Mouse (Mus musculus): ENCODE results near the gene Lrp6.
A peak's percentile ranks its signal among the peaks of the same experiment; 100 is the strongest.

DNA sequence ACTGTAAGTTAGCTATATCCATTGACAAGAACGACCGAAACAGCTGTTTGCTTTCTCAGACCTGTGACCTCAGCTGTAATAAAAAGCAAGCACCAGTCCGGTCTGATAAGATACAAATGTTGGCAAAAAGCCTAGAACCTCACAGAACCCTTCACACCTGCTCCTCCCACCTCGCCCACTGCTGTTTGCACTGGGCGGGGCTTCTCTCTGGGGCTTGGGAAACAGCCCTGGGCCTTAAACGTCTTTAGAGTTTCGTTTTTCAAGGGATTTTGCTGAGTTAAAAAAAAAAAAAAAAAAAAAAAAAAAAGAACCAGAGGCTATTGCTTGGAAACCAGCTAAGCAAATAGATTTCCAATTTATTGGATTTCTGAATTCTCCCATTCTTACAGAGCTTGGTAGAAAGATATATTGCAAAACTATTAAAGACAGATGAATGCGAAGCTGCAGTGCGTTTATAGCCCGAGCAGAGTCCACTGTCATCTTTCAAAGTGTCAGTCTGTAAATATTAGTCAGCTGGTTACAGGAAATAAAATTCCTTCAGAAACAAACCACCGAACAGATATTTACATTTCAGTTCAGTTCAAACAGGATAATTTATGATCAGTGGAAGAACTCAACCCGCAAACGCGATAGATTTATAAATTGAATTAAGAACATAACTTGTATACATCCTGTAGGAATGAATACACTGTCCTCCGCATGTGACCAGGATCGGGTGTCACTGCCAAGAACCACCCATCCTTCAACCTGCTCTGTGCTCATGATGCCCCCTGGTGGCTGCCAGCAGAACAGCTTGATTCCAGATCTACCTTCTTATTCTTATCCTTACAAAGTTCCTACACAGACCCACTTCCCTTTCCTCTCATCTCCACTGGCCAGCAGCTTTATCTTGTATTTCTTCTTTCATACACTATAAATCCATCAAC, 48.2 kb upstream of the Lrp6 start:
- TF ChIP-seq POLR2A (IDR thresholded peaks at IDR 0.05; ENCODE audit: borderline replicate concordance, insufficient read depth, low read length) (no peak), CTCF (IDR thresholded peaks at IDR 0.05; ENCODE audit: borderline replicate concordance, insufficient read depth, low read depth, low read length) (peak; percentile 99)

Data from cerebellum, adult 2 months (tissue).